Mouse (Mus musculus): Measurements from ENCODE around the gene Sec24d.

DNA sequence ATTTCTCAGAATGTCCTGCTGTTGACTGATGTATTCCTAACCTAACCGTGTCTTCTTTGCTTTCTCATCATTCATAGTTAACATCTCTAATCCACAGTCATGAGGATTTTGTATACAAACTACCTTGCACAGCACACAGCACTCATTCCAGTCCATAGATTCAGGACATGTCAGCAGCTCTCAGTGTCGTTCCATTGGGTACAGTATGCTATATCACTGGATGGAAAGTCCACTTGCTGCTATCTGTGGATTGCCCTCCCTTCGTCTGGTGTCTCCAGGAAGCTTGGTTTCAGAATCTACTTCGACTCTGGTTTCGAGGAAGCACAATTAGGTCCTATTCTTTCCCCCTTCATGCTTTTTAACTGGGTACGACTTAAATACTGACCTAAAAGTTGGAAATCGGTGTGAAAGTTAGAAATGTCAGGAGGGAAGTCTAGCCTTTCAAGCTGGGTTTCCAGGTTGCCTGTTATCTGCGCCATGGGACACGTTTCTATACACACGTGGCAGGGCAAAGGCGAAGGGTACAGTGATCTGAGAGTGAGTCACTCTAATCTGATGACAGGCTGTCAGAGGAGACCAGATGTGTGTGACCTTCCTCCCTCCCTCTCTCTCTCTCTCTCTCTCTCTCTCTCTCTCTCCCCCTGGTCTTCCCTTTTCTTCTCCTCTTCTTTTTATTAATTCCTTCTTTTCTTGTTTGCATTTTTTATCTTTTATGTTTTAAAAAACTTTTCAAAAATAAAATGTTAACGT lies 15.8 kb downstream of the Sec24d start:
- TF ChIP-seq CTCF (IDR thresholded peaks at IDR 0.05; ENCODE audit: low read depth, low read length) (no peak), POLR2A (IDR thresholded peaks at IDR 0.05; ENCODE audit: borderline replicate concordance, low read depth, low read length) (no peak)

All from bone marrow macrophage, adult 2 months (primary cell).